ENCODE assay signal across 8 mouse cellular contexts in genomic region chr6:38492550-38492949, GRCm38 (mm10). TPM values are rescaled to one million over a fixed set of nuclear protein-coding genes. Genes with fewer than 3 reads are reported as not detected.
DNase-seq lines count a peak whose midpoint lies in the region; ATAC-seq and TF ChIP-seq lines count a peak whose summit lies in the region.

No protein-coding gene starts in this region.

- no peaks in the 10 kb centered on the region for H3K9me3 ChIP-seq in forebrain, embryonic 10.5 days
- no peaks in the 10 kb centered on the region for H3K9me3 ChIP-seq in forebrain, embryonic 13.5 days (replicated peaks)
- no peaks in the 10 kb centered on the region for H3K9me3 ChIP-seq in midbrain, embryonic 11.5 days (ENCODE audit: control insufficient read depth, low read length)
- H3K9me3 ChIP-seq in midbrain, embryonic 16.5 days (replicated peaks; ENCODE audit: control insufficient read depth, low read length, poor library complexity, severe bottlenecking), result no peaks in the 10 kb centered on the region
- no peaks in the 10 kb centered on the region for H3K9me3 ChIP-seq in lung, postnatal 0 days (ENCODE audit: low read length)

- peak; percentile 36 for DNase-seq in forebrain, embryonic 10.5 days (ENCODE audit: extremely low spot score, low spot score)
- DNase-seq in midbrain, embryonic 11.5 days (ENCODE audit: low spot score, missing footprints), result peak; percentile 87
- peak; percentile 53 for DNase-seq in c-Kit-negative CD71-positive TER-119-positive erythroid progenitor cells, embryonic 14.5 days (ENCODE audit: low read depth, low spot score)
- DNase-seq in gastrocnemius, postnatal 10 days, result peak; percentile 40
- DNase-seq in lung, postnatal 0 days (ENCODE audit: low spot score), result peak; percentile 60
- peak; percentile 20 to 37 for DNase-seq in spleen, postnatal 36 days (ENCODE audit: low spot score in 2 of 2)

- H3K4me2 ChIP-seq in forebrain, embryonic 13.5 days, result no peak overlapping the region
- no peak overlapping the region for H3K4me2 ChIP-seq in midbrain, embryonic 11.5 days
- no peak overlapping the region for H3K4me2 ChIP-seq in midbrain, embryonic 16.5 days (ENCODE audit: low read length)
- no peak overlapping the region for H3K4me2 ChIP-seq in lung, postnatal 0 days (replicated peaks; ENCODE audit: low read depth, low read length)

- no peak for ATAC-seq in forebrain, embryonic 13.5 days
- ATAC-seq in midbrain, embryonic 11.5 days (ENCODE audit: low FRiP score), result no peak
- ATAC-seq in midbrain, embryonic 16.5 days, result no peak
- no peak for ATAC-seq in lung, postnatal 0 days

- no peak overlapping the region for H3K4me3 ChIP-seq in forebrain, embryonic 10.5 days
- H3K4me3 ChIP-seq in forebrain, embryonic 13.5 days, result no peak overlapping the region
- H3K4me3 ChIP-seq in midbrain, embryonic 11.5 days (ENCODE audit: low read depth, low read length), result no peak overlapping the region
- no peak overlapping the region for H3K4me3 ChIP-seq in midbrain, embryonic 16.5 days (ENCODE audit: low read depth, low read length)
- H3K4me3 ChIP-seq in lung, postnatal 0 days (ENCODE audit: low read depth, low read length), result no peak overlapping the region

- H3K36me3 ChIP-seq in forebrain, embryonic 10.5 days (replicated peaks), result peaks cover 79% of the 10 kb centered on the region
- H3K36me3 ChIP-seq in forebrain, embryonic 13.5 days (ENCODE audit: poor library complexity, severe bottlenecking), result peaks cover 50% of the 10 kb centered on the region
- H3K36me3 ChIP-seq in midbrain, embryonic 11.5 days (ENCODE audit: control insufficient read depth, insufficient read depth, low read length), result peaks cover 6% of the 10 kb centered on the region; the same call in 1 of the 2 replicates
- H3K36me3 ChIP-seq in midbrain, embryonic 16.5 days (ENCODE audit: control insufficient read depth, insufficient read depth, low read length), result peaks cover 31% of the 10 kb centered on the region
- peaks cover 19% of the 10 kb centered on the region for H3K36me3 ChIP-seq in lung, postnatal 0 days (ENCODE audit: insufficient read depth, low read length)

- no peaks in the 10 kb centered on the region for H3K27me3 ChIP-seq in forebrain, embryonic 10.5 days (ENCODE audit: poor library complexity, severe bottlenecking)
- no peaks in the 10 kb centered on the region for H3K27me3 ChIP-seq in forebrain, embryonic 13.5 days
- H3K27me3 ChIP-seq in midbrain, embryonic 11.5 days (ENCODE audit: control insufficient read depth, insufficient read depth, low read length), result no peaks in the 10 kb centered on the region
- no peaks in the 10 kb centered on the region for H3K27me3 ChIP-seq in midbrain, embryonic 16.5 days (ENCODE audit: control insufficient read depth, insufficient read depth, low read depth, low read length)
- no peaks in the 10 kb centered on the region for H3K27me3 ChIP-seq in lung, postnatal 0 days (replicated peaks; ENCODE audit: insufficient read depth, low read length)

- no peaks in the 10 kb centered on the region for H3K4me1 ChIP-seq in forebrain, embryonic 10.5 days
- H3K4me1 ChIP-seq in forebrain, embryonic 13.5 days, result no peaks in the 10 kb centered on the region
- no peaks in the 10 kb centered on the region for H3K4me1 ChIP-seq in midbrain, embryonic 11.5 days (ENCODE audit: control insufficient read depth, insufficient read depth, low read length)
- no peaks in the 10 kb centered on the region for H3K4me1 ChIP-seq in midbrain, embryonic 16.5 days (ENCODE audit: control insufficient read depth, insufficient read depth, low read length)
- H3K4me1 ChIP-seq in lung, postnatal 0 days (ENCODE audit: insufficient read depth, low read depth, low read length), result no peaks in the 10 kb centered on the region

- 78% methylated on average over 3 of the region's 3 CpGs for WGBS in forebrain, embryonic 10.5 days
- 76% methylated on average over 3 of the region's 3 CpGs for WGBS in forebrain, embryonic 13.5 days
- 83% methylated on average over 3 of the region's 3 CpGs for WGBS in midbrain, embryonic 11.5 days
- WGBS in midbrain, embryonic 16.5 days, result 82% methylated on average over 3 of the region's 3 CpGs
- WGBS in lung, postnatal 0 days, result 89% methylated on average over 3 of the region's 3 CpGs

- no peak overlapping the region for H3K9ac ChIP-seq in forebrain, embryonic 13.5 days
- no peak overlapping the region for H3K9ac ChIP-seq in midbrain, embryonic 11.5 days (ENCODE audit: low read length)
- H3K9ac ChIP-seq in midbrain, embryonic 16.5 days (ENCODE audit: low read depth, low read length), result no peak overlapping the region
- no peak overlapping the region for H3K9ac ChIP-seq in lung, postnatal 0 days (replicated peaks; ENCODE audit: low read depth)

- TF ChIP-seq EP300 in lung, postnatal 0 days (IDR thresholded peaks at IDR 0.05), result no peak

- no peak overlapping the region for H3K27ac ChIP-seq in forebrain, embryonic 10.5 days
- H3K27ac ChIP-seq in forebrain, embryonic 13.5 days, result no peak overlapping the region
- no peak overlapping the region for H3K27ac ChIP-seq in midbrain, embryonic 11.5 days (ENCODE audit: low read depth, low read length)
- H3K27ac ChIP-seq in midbrain, embryonic 16.5 days (ENCODE audit: low read length), result no peak overlapping the region
- H3K27ac ChIP-seq in lung, postnatal 0 days (ENCODE audit: low read length), result no peak overlapping the region

- peak; percentile 80 for TF ChIP-seq CTCF in lung, postnatal 0 days (IDR thresholded peaks at IDR 0.05)

RNA-seq across cellular contexts. Expression of gene Fmc1, which starts 40.8 kb away (rescaled TPM):
- 122 and 125 TPM in 2 replicates for polyA plus RNA-seq in forebrain, embryonic 10.5 days (2016; fragmentation: Nextera tagmentation; extraction: Ambion mirVana)
- 152 and 177 TPM in 2 replicates for polyA plus RNA-seq in forebrain, embryonic 13.5 days (2015; fragmentation: Nextera tagmentation; extraction: Ambion mirVana)
- 128 and 131 TPM in 2 replicates for polyA plus RNA-seq in midbrain, embryonic 11.5 days (2014; fragmentation: Nextera tagmentation; extraction: Ambion mirVana)
- polyA plus RNA-seq in midbrain, embryonic 16.5 days (2015; fragmentation: Nextera tagmentation; extraction: Ambion mirVana), result 201 and 204 TPM in 2 replicates
- total RNA-seq in gastrocnemius, postnatal 10 days (2021), result 100 to 1,000 TPM; 104 to 112 TPM
- polyA plus RNA-seq in lung, postnatal 0 days (2015; fragmentation: Nextera tagmentation; extraction: Ambion mirVana), result 91.4 and 98.5 TPM in 2 replicates

RNA-seq across cellular contexts. Expression of gene Luc7l2, which starts 58.6 kb away (rescaled TPM):
- 34.7 and 36.8 TPM in 2 replicates for polyA plus RNA-seq in forebrain, embryonic 10.5 days (2016; fragmentation: Nextera tagmentation; extraction: Ambion mirVana)
- polyA plus RNA-seq in forebrain, embryonic 13.5 days (2015; fragmentation: Nextera tagmentation; extraction: Ambion mirVana), result 40.1 and 40.9 TPM in 2 replicates
- 34.7 and 40.4 TPM in 2 replicates for polyA plus RNA-seq in midbrain, embryonic 11.5 days (2014; fragmentation: Nextera tagmentation; extraction: Ambion mirVana)
- polyA plus RNA-seq in midbrain, embryonic 16.5 days (2015; fragmentation: Nextera tagmentation; extraction: Ambion mirVana), result 35.8 and 40.7 TPM in 2 replicates
- 100 to 1,000 TPM; 113 to 137 TPM for total RNA-seq in gastrocnemius, postnatal 10 days (2021)
- polyA plus RNA-seq in lung, postnatal 0 days (2015; fragmentation: Nextera tagmentation; extraction: Ambion mirVana), result 37.8 and 39.8 TPM in 2 replicates

RNA-seq across cellular contexts. Expression of gene Ubn2, which starts 58.8 kb away (rescaled TPM):
- polyA plus RNA-seq in forebrain, embryonic 10.5 days (2016; fragmentation: Nextera tagmentation; extraction: Ambion mirVana), result 13.1 and 15.3 TPM in 2 replicates
- 22.2 and 22.4 TPM in 2 replicates for polyA plus RNA-seq in forebrain, embryonic 13.5 days (2015; fragmentation: Nextera tagmentation; extraction: Ambion mirVana)
- polyA plus RNA-seq in midbrain, embryonic 11.5 days (2014; fragmentation: Nextera tagmentation; extraction: Ambion mirVana), result 15.5 and 16.6 TPM in 2 replicates
- 16.4 and 20.3 TPM in 2 replicates for polyA plus RNA-seq in midbrain, embryonic 16.5 days (2015; fragmentation: Nextera tagmentation; extraction: Ambion mirVana)
- 10 to 100 TPM; 22.4 to 29.0 TPM for total RNA-seq in gastrocnemius, postnatal 10 days (2021)
- 6.9 and 10.8 TPM in 2 replicates for polyA plus RNA-seq in lung, postnatal 0 days (2015; fragmentation: Nextera tagmentation; extraction: Ambion mirVana)

Comparison
In these comparisons a context has a peak if more than half of its experiments do, and no peak if none do; other contexts are left out.
1. DNase-seq: peak in every context shown above with its lines; median percentile 87 in midbrain, embryonic 11.5 days; 60 in lung, postnatal 0 days; 53 in c-Kit-negative CD71-positive TER-119-positive erythroid progenitor cells, embryonic 14.5 days; 40 in gastrocnemius, postnatal 10 days; 36 in forebrain, embryonic 10.5 days; 28 in spleen, postnatal 36 days.